Mouse (Mus musculus) activated CD4-positive, CD25-positive, alpha-beta regulatory T cell, adult 4 months (primary cell): Measurements from ENCODE around the gene Psmd1. TPM values are rescaled to one million over a fixed set of nuclear protein-coding genes. Genes with fewer than 3 reads are reported as not detected.

Source experiments
- ATAC-seq: one replicate; pipeline ENCODE4 v1.8.0; 2017
- polyA plus RNA-seq, 2 experiments: library from polyadenylated mRNA; unstranded; fragments of 100-300 nt; shearing (Covaris generic); gene quantifications; one replicate each; pipeline ENCODE4 v1.2.1; 2017

Psmd1 gene
- polyA plus RNA-seq, result 10 to 100 TPM; 79.9 to 86.8 TPM

DNA sequence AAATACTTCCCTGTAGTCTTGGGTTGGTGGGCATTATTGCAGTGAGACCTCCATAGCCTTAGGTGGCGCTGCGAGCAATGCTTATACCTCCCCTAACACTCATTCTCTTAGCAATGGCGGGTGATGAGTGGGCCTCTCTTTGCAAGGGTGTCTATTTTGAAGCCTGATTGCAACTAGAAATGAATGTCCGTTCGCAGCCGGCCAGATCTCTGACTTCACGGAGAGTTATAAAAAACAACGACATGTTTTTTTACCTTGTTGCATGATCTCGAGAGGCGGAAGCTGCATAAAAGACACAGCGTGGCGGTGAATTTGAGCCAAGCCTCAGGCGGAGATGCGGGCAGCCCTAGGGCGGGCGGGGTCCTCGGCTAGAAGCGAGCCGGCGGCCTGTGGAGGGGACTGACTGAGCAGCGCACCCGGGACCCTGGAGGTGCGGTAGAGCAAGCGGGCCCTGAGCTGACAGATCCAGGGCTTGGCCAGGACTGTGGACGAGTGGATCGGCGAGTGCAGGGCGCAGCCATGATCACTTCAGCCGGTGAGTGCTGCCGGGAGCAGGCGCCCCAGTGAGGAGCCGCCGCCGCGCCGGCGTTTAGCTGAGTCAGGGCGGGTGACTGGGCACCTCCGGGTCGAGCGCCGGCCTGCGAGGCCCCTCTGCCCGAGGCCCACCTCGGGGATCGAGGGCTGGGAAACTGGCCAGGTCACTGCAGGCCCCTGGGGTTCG is at the start of gene Psmd1:
TSS of gene Psmd1 (plus strand) at position 117 of the 721 bp plus-strand sequence.
- ATAC-seq, result peak; percentile 86

- ATAC-seq, result peak; percentile 59
These were observed 48.4 kb upstream of the Psmd1 start for GRCm38 (mm10) chr1:86015758-86016157.

DNA sequence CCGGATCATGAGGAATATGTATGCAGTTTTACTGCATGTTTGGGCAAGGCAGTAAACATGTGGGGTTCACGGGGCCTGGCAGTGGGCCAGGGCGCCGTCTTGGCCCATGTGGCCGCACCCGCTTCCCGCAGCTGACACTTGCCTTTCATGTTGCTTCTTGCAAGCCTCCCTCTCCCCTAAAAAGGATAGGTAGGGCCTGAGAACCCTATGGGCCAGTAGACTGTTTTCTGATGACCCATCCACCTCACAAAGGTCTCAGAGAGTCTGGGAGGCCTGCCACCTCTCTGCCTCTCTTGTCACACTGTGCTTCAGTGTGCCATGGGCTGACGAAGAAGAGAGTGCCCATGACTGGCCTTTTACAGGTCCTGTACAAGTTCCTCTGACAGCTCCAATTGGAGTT is 47.7 kb upstream of the Psmd1 start, which contains the start of gene Spata3:
TSS of gene Spata3 (plus strand) at position 301 of the 400 bp plus-strand sequence.
- ATAC-seq, result no peak

DNA sequence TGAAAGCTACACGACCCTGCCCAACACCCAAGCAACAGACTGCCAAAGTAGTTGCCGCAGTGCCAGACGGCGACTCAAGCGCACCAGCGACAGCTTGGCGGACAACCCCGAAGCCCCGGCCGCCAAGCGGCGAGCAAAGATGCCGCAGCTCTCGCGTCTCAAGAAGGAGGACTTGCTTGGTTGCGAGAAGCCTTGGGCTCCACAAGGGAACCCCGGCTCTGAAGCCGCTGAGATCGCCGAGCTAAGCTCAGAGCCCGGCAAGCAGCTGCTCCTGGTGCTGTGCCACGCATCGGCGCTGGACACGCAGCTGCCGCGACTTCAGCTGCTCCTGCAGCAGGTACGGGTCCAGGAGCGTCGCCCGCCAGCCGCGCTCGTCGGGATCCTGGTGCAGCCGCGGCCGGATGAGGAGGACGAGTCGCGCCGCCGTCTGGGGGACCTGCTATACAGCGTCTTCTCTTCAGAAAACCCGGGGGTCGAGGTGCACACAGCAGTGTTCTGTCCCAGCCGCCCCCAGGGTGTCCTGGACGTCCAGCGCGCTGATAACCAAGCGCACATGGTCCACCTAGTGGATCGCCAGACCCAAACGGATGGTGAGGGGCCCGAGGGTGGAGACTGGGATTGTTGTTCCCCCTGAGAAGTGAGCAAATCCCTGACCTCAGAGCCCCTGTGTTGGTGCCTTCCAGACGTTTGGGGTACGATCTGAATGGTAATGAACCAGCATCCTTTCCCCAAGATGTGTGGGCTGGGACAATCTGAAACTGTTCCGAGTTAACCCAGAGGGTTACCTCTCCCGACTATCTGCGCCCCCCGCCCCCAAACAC is 45.7 kb upstream of the Psmd1 start:
- no peak for ATAC-seq

DNA sequence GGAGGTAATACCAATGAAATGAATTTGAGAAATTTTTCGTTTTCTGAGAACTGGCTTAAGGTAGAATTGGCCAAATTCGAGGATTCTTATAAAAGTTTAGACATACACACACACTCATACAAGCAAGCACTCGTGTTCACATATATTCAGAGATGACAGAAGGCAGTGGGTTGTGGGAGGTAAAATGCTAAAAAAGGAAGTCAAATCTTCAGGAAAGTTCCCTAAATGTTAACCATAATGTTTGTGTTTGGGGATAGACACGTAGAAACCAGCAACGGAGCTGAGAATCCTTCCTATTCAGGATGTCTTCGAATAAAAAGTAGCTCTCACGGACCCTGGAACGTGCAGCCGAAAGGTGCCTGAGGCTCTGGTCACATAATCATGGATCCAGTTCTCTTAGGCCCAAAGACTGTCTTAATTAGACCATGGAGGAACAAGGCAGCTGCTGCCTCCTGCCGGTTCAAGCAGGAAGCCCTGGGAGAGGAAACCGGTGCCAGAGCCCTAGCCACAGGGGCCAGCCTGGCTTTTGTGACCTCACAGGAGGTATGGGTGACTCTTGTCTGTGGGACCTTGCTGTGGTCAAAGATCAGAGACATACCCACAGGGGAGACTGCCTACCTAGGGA is 42.7 kb upstream of the Psmd1 start:
- ATAC-seq, result no peak

GRCm38 (mm10) chr1:86032273-86032987 is 31.8 kb upstream of the Psmd1 start:
- no peak for ATAC-seq

- no peak for ATAC-seq
These were observed 25.8 kb upstream of the Psmd1 start for GRCm38 (mm10) chr1:86038191-86038951.

DNA sequence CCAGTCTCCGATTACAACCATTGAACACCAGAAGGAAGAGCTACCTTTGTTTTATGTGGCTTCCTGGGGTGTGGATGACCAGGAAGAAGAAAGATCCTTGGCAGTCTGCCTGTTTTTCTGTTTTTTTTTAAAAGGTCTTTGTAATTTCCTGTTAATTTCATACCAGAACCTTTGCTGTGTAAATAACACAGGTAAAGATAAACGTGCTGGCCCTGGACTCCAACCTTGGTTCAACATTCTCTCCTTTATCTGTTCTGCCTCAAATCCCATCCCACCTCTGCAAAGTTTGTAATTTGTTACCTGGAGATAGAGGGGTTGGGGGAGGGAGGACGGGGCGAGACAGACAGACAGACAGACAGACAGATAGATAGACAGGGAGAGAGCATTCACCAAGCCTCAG is 24.1 kb upstream of the Psmd1 start:
- no peak for ATAC-seq

- no peak for ATAC-seq
These were observed 23.4 kb upstream of the Psmd1 start for GRCm38 (mm10) chr1:86040817-86041216.

- no peak for ATAC-seq
These were observed 19.1 kb upstream of the Psmd1 start for GRCm38 (mm10) chr1:86045056-86045455.

GRCm38 (mm10) chr1:86045848-86046805 is 18.1 kb upstream of the Psmd1 start, which contains the start of gene 2810459M11Rik:
Gene 2810459M11Rik (plus strand): TSS chr1:86045863.
- ATAC-seq, result no peak

- no peak for ATAC-seq
These were observed 17.2 kb upstream of the Psmd1 start for GRCm38 (mm10) chr1:86046833-86047563.

GRCm38 (mm10) chr1:86048231-86048630 is 16.0 kb upstream of the Psmd1 start:
- no peak for ATAC-seq

DNA sequence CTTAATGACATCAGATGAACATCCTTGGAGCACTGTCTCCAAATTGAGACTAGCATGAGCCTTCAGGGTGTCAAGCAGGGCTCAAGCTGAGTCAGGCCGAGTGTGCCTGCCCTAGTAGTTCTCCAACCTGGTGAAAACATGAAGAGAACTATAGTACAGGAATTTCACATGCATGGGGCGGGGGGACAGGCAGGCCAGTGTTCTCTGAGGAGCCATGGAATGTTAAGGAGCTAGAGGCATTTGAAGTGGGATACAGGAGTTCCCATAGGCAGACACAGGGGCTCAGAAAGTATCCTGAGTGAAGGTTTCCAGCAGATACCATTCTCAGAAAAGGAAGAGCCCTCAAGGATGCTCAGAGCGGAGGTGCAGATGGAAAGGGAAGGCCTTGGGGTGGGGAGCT is 15.4 kb upstream of the Psmd1 start:
- no peak for ATAC-seq

GRCm38 (mm10) chr1:86053198-86053921 is 10.8 kb upstream of the Psmd1 start:
- ATAC-seq, result no peak

- ATAC-seq, result no peak
These were observed 9.2 kb upstream of the Psmd1 start for GRCm38 (mm10) chr1:86054943-86055342.

DNA sequence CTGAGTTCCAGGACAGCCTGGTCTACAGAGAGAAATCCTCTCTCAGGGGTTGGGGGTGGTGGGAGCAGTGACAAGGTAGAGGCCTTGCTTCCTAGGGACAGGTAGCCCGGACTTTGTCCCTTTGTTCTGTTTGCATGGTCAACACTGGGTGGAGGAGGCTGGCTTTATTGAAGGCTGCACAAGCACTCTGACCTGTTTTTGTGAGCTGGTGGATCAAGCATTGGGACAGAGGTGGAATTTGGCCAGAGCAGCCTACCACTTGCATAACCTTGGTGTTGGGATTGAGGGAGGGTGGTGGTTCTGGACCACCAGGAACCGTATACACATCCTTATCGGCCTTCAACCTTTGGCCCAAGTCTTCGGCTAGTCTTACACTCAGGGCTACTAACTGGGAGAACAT is 7.9 kb upstream of the Psmd1 start:
- no peak for ATAC-seq

DNA sequence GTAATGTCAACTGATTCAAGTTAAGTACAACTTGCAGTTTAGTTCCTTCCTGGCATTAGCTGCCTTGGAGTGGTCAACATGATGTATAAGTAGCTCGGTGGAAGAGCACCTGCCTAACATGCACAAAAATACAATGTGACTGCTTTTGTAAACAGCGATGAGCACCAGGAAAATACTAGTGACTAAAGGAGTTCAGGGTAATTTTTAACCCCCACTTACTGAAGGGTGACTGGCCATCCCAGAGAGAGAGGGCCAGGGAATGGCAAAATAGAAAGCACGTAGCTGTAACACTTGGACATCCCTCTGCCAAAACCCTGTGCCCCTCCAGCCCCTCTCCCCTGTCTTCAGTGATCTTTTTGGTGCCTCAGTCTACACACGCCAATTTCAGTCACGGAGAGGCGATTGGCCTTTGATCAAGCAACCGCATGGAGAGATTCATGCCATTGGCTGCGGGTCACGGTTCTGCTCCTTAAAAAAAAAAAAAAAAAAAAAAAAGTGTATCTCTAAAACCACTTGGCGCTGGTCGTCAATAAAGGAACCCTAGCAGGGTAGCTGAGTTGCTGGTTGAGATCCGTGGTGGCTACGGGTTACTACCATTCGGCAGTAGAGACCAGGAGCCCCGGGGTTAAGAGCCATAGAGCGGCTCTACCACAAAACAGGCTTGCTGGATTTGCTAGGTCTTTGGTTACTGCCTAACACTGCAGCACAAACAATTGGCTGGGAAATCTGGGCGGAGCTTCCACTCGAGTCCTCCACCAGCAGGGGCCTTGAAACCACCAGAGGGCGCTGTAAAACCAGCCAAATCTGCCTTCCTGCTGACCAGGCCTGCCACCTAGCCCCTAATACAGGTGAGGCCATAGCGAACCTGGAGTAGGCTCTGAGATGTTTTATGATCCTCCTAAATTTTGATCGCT is 5.1 kb upstream of the Psmd1 start:
- peak; percentile 73 for ATAC-seq
